Mouse (Mus musculus): Measurements from ENCODE around the gene Sema6d. TPM values are rescaled to one million over a fixed set of nuclear protein-coding genes. Genes with fewer than 3 reads are reported as not detected.

Sema6d gene
- polyA plus RNA-seq, 1 experiment from 2014 or later: 13.1 TPM

GRCm38 (mm10) chr2:124660686-124661085, 570.9 kb downstream of the Sema6d start:
- no peak overlapping the region for H3K27ac ChIP-seq
- H3K4me3 ChIP-seq: no peak overlapping the region
- ATAC-seq (ENCODE audit: insufficient number of reproducible peaks, low FRiP score, low TSS enrichment, low read depth): no peak
- no peak overlapping the region for H3K4me2 ChIP-seq
- WGBS: 78% methylated on average over 5 of the region's 5 CpGs
- H3K4me1 ChIP-seq: no peaks in the 10 kb centered on the region
- peaks cover 43% of the 10 kb centered on the region for H3K36me3 ChIP-seq
- H3K9ac ChIP-seq: no peak overlapping the region
- no peaks in the 10 kb centered on the region for H3K9me3 ChIP-seq
- H3K27me3 ChIP-seq: no peaks in the 10 kb centered on the region

- no peak for ATAC-seq (ENCODE audit: insufficient number of reproducible peaks, low FRiP score, low TSS enrichment, low read depth)
- H3K9ac ChIP-seq: no peak overlapping the region
- H3K27me3 ChIP-seq: no peaks in the 10 kb centered on the region
- no peak overlapping the region for H3K27ac ChIP-seq
- H3K4me3 ChIP-seq: no peak overlapping the region
- no peaks in the 10 kb centered on the region for H3K4me1 ChIP-seq
- no peaks in the 10 kb centered on the region for H3K9me3 ChIP-seq
- no peak overlapping the region for H3K4me2 ChIP-seq
- peaks cover 39% of the 10 kb centered on the region for H3K36me3 ChIP-seq
- 95% methylated on average over 9 of the region's 9 CpGs for WGBS
Observed at GRCm38 (mm10) chr2:124661316-124661715, 571.5 kb downstream of the Sema6d start.

DNA sequence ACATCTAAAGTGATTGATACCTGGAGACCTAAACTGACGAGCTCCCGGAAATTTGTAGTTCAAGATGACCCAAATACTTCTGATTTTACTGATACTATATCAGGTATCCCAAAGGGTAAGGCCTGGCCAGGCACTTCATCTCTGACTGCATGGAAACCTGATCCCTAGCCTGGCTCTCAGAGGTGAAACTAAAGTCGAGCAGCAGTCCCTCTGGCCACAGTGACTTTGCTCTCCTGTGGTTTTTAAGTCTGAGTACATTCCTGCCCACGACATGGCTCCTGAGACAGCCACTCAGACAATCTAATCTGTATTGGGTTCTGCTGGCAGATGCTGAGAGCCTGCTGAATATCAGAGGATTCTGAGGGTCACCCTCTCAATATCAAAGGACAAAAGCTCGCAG, 572.5 kb downstream of the Sema6d start:
- 45% methylated on average over 5 of the region's 5 CpGs for WGBS
- ATAC-seq (ENCODE audit: insufficient number of reproducible peaks, low FRiP score, low TSS enrichment, low read depth): no peak
- Histone ChIP-seq H3K9me3 (no peaks in the 10 kb centered on the region), H3K27me3 (no peaks in the 10 kb centered on the region), H3K9ac (no peak overlapping the region), H3K27ac (no peak overlapping the region), H3K4me3 (no peak overlapping the region), H3K36me3 (peaks cover 33% of the 10 kb centered on the region), H3K4me1 (no peaks in the 10 kb centered on the region), H3K4me2 (no peak overlapping the region)

GRCm38 (mm10) chr2:124664191-124664590, 574.4 kb downstream of the Sema6d start:
- Histone ChIP-seq H3K4me1 (no peaks in the 10 kb centered on the region), H3K4me3 (no peak overlapping the region), H3K36me3 (peaks cover 22% of the 10 kb centered on the region), H3K4me2 (no peak overlapping the region), H3K9me3 (no peaks in the 10 kb centered on the region), H3K27ac (no peak overlapping the region), H3K9ac (no peak overlapping the region), H3K27me3 (no peaks in the 10 kb centered on the region)
- no peak for ATAC-seq (ENCODE audit: insufficient number of reproducible peaks, low FRiP score, low TSS enrichment, low read depth)
- WGBS: 97% methylated on average over 16 of the region's 16 CpGs

- Histone ChIP-seq H3K4me2 (no peak overlapping the region), H3K27ac (no peak overlapping the region), H3K27me3 (no peaks in the 10 kb centered on the region), H3K9me3 (no peaks in the 10 kb centered on the region), H3K4me3 (no peak overlapping the region), H3K36me3 (peaks cover 16% of the 10 kb centered on the region), H3K4me1 (no peaks in the 10 kb centered on the region), H3K9ac (no peak overlapping the region)
- 90% methylated on average over 1 of the region's 1 CpGs for WGBS
- ATAC-seq (ENCODE audit: insufficient number of reproducible peaks, low FRiP score, low TSS enrichment, low read depth): no peak
Observed at GRCm38 (mm10) chr2:124668431-124668830, 578.7 kb downstream of the Sema6d start.

GRCm38 (mm10) chr2:124673117-124673516, 583.3 kb downstream of the Sema6d start:
- no peaks in the 10 kb centered on the region for H3K4me1 ChIP-seq
- H3K27me3 ChIP-seq: no peaks in the 10 kb centered on the region
- H3K27ac ChIP-seq: no peak overlapping the region
- no peaks in the 10 kb centered on the region for H3K36me3 ChIP-seq
- ATAC-seq (ENCODE audit: insufficient number of reproducible peaks, low FRiP score, low TSS enrichment, low read depth): no peak
- H3K4me2 ChIP-seq: no peak overlapping the region
- no peak overlapping the region for H3K9ac ChIP-seq
- no peak overlapping the region for H3K4me3 ChIP-seq
- no peaks in the 10 kb centered on the region for H3K9me3 ChIP-seq

- Histone ChIP-seq H3K36me3 (no peaks in the 10 kb centered on the region), H3K27ac (no peak overlapping the region), H3K4me3 (no peak overlapping the region), H3K4me2 (no peak overlapping the region), H3K4me1 (no peaks in the 10 kb centered on the region), H3K9ac (no peak overlapping the region), H3K27me3 (no peaks in the 10 kb centered on the region), H3K9me3 (no peaks in the 10 kb centered on the region)
- WGBS: 74% methylated on average over 5 of the region's 5 CpGs
- ATAC-seq (ENCODE audit: insufficient number of reproducible peaks, low FRiP score, low TSS enrichment, low read depth): no peak
Observed at GRCm38 (mm10) chr2:124684481-124684901, 594.7 kb downstream of the Sema6d start.

DNA sequence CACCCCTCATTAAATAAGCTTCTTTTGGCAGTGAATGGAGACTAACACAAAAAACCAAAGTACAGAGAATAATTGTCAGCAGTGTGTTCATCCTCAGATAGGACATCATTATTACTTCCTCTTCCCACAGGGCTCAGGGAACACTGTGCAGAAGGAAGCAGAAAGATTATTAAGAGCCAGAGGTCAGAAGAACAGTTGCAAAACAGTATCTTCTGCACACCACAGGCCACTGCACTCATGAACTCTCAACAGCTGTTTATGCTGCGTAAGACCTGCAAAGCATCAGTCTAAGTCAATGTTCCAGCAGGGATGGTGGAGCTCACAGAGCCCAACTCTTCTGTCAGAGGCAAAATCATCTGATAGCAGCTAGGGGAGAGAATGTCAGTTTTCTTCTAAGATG, 600.6 kb downstream of the Sema6d start:
- H3K9me3 ChIP-seq: no peaks in the 10 kb centered on the region
- H3K4me3 ChIP-seq: no peak overlapping the region
- WGBS: 85% methylated on average over 1 of the region's 1 CpGs
- no peak overlapping the region for H3K4me2 ChIP-seq
- no peaks in the 10 kb centered on the region for H3K4me1 ChIP-seq
- no peaks in the 10 kb centered on the region for H3K27me3 ChIP-seq
- no peak overlapping the region for H3K9ac ChIP-seq
- no peak overlapping the region for H3K27ac ChIP-seq
- ATAC-seq (ENCODE audit: insufficient number of reproducible peaks, low FRiP score, low TSS enrichment, low read depth): no peak
- no peaks in the 10 kb centered on the region for H3K36me3 ChIP-seq

GRCm38 (mm10) chr2:124702621-124703020, 612.9 kb downstream of the Sema6d start:
- ATAC-seq (ENCODE audit: insufficient number of reproducible peaks, low FRiP score, low TSS enrichment, low read depth): no peak
- no peaks in the 10 kb centered on the region for H3K36me3 ChIP-seq
- H3K9me3 ChIP-seq: no peaks in the 10 kb centered on the region
- no peak overlapping the region for H3K4me2 ChIP-seq
- 59% methylated on average over 10 of the region's 10 CpGs for WGBS
- no peaks in the 10 kb centered on the region for H3K27me3 ChIP-seq
- H3K27ac ChIP-seq: no peak overlapping the region
- no peak overlapping the region for H3K4me3 ChIP-seq
- no peak overlapping the region for H3K9ac ChIP-seq
- H3K4me1 ChIP-seq: peaks cover 11% of the 10 kb centered on the region

- Histone ChIP-seq H3K9ac (no peak overlapping the region), H3K9me3 (no peaks in the 10 kb centered on the region), H3K27me3 (no peaks in the 10 kb centered on the region), H3K4me3 (no peak overlapping the region), H3K4me1 (peaks cover 11% of the 10 kb centered on the region), H3K36me3 (no peaks in the 10 kb centered on the region), H3K4me2 (no peak overlapping the region), H3K27ac (no peak overlapping the region)
- 63% methylated on average over 4 of the region's 4 CpGs for WGBS
- ATAC-seq (ENCODE audit: insufficient number of reproducible peaks, low FRiP score, low TSS enrichment, low read depth): no peak
Observed at GRCm38 (mm10) chr2:124704922-124705321, 615.2 kb downstream of the Sema6d start.

DNA sequence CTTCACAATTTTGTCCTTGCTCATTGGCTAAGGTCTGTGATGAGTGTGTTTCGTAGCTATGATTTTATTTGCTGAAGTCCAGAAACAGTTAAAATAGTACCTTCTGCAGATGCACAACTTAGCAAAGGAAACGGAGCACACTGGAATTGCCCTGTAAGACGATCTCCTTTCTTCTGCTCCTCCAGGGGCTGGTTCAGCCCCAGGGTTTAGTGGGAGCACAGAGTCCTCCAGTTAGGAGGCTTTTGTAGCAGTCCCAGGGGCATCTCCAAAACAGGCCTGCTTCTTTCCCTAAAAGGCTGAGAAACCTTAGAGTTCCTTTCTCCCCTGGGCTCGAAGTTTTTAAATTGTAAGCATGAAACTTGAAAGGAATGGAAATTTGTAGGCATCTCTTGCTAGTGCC, 616.0 kb downstream of the Sema6d start:
- H3K4me2 ChIP-seq: no peak overlapping the region
- H3K4me3 ChIP-seq: no peak overlapping the region
- H3K36me3 ChIP-seq: no peaks in the 10 kb centered on the region
- 21% methylated on average over 4 of the region's 4 CpGs for WGBS
- peaks cover 11% of the 10 kb centered on the region for H3K4me1 ChIP-seq
- H3K27ac ChIP-seq: peak overlapping the region; percentile 38; the same call in 1 of the 2 replicates
- ATAC-seq (ENCODE audit: insufficient number of reproducible peaks, low FRiP score, low TSS enrichment, low read depth): no peak
- no peaks in the 10 kb centered on the region for H3K27me3 ChIP-seq
- no peaks in the 10 kb centered on the region for H3K9me3 ChIP-seq
- no peak overlapping the region for H3K9ac ChIP-seq

DNA sequence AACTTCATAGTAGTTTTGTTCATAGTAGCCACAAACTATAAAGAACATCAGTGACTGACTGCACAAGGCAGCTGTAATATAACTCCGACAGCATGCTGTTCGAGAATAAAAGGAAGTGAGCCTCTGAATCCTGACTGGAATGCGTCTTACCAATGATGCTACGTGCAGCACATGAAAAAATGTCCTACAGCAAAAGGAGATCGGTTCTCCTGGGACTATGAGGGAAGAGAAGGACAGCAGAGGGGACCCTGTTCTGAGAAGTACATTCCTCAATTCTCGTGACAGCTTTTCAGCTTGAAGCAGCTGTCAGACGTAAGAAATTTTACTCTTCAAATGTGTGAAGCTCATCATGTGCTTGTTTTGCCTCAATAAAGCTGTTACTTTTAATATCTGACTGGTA, 617.1 kb downstream of the Sema6d start:
- H3K27ac ChIP-seq: no peak overlapping the region
- no peaks in the 10 kb centered on the region for H3K27me3 ChIP-seq
- 37% methylated on average over 7 of the region's 7 CpGs for WGBS

More for the DNA sequence above, 617.1 kb downstream of the Sema6d start:
- Histone ChIP-seq H3K36me3 (no peaks in the 10 kb centered on the region), H3K4me3 (no peak overlapping the region), H3K9me3 (no peaks in the 10 kb centered on the region), H3K4me2 (no peak overlapping the region), H3K4me1 (peaks cover 11% of the 10 kb centered on the region), H3K9ac (no peak overlapping the region)
- no peak for ATAC-seq (ENCODE audit: insufficient number of reproducible peaks, low FRiP score, low TSS enrichment, low read depth)
